Mouse (Mus musculus): ENCODE measurements around the gene Gpam. TPM values are rescaled to one million over a fixed set of nuclear protein-coding genes. Genes with fewer than 3 reads are reported as not detected.

Gene Gpam
- total RNA-seq, 2 experiments from 2014 or later: 47.2 to 52.6 TPM

DNA sequence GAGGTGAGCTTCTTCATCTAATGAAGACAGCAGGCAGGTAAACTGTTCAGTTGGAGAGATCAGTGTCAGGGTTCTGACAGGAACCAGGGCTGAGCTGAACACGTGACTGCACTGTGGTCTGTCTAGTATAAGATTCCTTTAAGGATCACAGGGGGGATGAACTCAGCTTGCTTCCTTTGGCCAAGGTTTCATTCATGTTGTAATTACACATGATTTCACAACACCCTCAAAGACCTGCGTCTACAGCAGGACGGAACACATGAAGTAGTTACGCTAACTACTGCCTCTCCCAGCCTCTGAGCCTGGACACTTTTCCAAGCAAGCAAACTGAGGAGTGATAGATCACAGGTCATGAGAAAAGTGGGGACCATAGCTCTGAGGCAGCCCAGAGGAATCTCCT, 11.5 kb downstream of the Gpam start:
- no peak for DNase-seq (ENCODE audit: low spot score in 2 of 2)
- intact Hi-C loops (cut with DNase I): no loop called here

DNA sequence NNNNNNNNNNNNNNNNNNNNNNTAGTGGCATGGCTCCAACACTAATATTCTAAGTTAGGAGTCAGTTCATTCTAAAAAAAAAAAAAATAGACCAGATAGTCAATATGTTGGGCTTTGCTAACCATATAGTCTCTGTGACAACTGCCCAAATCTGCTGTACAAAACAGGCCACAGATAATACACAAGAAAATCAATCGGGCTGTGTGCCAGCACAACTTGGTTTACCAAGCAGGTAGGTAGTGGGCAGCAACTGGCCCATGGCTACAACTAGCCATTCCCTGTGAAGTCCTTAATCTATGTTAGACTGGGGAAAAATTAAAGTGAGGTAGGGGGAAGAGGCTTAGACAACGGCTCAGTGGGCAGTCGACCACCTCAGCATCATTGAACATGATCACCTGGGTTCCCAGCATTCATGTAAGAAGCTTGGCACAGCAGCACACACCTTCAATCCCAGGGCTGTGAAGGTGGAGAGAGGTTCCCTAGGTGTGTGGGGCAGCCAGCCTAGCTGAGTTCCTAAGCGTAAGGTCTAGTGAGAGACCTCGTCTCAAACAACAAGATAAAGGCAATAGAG, 12.1 kb downstream of the Gpam start:
- intact Hi-C loops (cut with DNase I): no loop called here
- DNase-seq (ENCODE audit: low spot score in 2 of 2): no peak

DNA sequence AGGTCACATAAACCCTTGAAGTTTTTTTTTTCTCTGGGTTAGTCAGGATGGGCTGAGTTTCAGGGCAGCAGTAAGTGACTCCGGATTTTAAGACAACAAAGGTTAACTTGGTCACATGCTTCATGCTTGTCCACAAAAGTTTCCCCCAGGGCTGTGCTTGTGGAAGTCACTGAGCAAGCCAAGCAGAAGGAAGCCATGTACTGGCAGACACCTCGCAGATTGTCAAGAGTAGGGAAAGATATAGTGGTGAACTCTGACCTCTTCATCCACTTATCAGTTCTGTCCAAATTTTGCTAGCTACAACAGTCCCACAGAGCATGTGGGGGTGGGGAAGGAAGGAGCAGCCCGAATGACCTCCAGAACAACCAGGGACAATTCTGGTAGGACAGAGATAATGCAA, 19.1 kb downstream of the Gpam start:
- DNase-seq (ENCODE audit: low spot score in 2 of 2): no peak
- intact Hi-C loops (cut with DNase I): no loop called here

DNA sequence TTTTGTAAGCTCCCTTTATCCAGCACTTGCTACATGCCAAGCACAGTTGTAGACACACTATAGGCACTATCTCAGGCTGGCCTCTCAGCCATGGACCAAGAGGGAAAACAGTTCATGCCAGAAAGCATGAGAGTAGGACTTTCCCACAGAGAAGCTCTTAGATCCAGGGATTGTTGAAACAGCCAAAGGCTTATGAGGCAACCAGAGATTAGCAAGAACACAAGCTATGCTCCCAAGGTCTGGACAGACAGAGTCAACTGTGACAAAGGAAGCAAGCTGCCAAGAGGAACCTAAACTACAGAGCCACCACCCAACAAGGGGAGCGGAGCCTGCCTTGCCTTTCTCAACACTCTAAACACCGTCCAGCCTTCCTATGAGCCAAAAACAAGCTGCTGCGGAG, 21.1 kb downstream of the Gpam start:
- no peak for DNase-seq (ENCODE audit: low spot score in 2 of 2)
- intact Hi-C loops (cut with DNase I): no loop called here

DNA sequence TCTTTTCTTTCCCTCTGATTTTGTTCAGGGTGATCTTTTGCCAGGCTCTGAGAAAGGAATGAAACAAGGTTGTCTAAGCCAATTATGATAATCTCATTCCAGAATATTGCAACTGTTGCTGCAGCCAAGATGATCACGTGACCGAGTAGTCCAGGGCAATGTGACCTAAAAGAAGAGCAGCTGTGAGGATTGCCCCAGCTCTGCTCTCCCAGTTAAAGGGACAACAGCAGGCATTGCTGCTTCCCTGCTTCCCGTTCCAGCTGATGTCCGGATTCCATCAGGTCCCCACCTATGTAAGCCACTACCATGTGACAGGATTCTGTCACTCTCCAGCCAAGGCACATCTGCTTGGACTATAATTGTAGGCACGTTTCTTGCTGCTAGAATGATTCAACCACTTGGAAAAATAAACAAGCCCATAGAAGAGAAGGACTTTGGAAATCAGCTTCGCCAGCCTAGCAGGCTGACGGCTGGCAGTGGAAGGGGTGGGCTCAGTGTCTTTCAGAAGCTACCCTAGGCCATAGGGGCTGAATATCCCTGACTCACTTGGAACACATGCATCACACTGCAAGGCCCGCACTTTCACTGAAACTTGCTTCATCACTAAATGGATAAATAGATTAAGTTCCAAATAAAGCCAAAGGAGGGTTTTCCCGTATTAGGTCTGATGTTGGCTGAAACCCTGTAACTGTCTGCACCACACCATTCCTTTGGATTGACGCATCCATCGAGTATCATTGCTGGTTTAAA, 23.8 kb downstream of the Gpam start:
- peak; percentile 32 to 73 for DNase-seq (ENCODE audit: low spot score in 2 of 2)
- intact Hi-C loops (cut with DNase I): loop anchor here (1.0 kb wide), 1 partner anchor 20 kb away; no protein-coding TSS in a partner anchor

DNA sequence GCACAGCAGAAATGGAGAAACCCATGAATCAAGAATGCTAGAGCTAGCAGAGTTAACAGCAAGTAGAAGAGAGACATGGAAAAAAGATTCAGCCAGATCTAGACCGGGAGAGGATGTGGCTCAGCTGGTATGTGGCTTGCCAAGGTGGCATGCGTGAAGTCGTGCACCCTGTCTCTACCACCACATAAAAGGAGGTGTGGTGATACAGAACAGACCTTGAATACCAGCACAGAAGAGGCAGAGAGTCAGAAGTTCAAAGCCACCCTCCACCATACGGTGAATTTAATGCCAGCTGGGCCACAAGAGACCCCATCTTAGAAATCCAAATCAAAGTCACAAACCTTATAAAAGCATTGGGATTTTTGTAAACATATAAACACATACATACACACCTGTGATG, 25.4 kb downstream of the Gpam start:
- no peak for DNase-seq (ENCODE audit: low spot score in 2 of 2)
- intact Hi-C loops (cut with DNase I): no loop called here

DNA sequence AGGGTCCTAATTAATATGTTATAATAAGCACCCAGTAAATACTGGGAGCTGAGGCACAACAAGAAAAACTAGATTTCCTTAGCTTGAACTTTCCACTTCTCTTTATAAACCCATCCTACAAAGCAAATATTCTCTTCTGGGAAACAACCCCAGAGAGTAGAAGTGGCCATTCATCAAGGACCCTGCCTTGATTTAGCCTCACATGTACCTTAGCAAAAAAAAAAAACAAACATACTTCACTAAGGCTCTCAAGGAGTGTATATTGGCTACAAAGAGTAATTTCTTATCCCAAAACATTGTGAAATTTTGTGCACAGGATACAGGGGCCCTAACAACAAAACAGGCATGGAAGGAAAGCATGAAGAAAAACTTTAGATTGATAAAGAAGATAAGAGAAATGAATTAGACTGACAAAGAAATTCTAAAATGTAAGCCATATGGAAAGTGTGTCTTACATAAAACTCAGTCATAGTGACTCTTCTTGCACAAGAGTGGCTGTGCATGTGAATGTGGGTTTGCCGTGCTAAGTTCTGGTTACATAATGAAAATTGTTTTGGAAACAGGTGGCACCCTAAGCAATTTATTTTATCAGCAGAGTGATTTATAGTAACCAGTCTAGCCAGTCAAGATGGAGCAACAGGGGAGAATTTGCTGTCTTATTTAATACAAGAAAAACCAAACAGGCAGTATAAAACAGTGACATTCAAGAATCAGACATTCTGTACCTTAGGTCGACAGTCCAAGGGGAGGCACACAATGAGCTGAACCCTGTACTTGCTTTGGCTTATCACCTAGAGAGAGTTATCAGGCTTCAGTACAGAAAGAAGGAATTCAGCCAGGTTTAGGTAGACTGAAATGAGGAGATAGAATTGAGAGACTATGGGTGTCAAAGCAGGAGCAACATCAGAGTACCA, 26.6 kb downstream of the Gpam start:
- DNase-seq (ENCODE audit: low spot score in 2 of 2): no peak
- intact Hi-C loops (cut with DNase I): no loop called here

DNA sequence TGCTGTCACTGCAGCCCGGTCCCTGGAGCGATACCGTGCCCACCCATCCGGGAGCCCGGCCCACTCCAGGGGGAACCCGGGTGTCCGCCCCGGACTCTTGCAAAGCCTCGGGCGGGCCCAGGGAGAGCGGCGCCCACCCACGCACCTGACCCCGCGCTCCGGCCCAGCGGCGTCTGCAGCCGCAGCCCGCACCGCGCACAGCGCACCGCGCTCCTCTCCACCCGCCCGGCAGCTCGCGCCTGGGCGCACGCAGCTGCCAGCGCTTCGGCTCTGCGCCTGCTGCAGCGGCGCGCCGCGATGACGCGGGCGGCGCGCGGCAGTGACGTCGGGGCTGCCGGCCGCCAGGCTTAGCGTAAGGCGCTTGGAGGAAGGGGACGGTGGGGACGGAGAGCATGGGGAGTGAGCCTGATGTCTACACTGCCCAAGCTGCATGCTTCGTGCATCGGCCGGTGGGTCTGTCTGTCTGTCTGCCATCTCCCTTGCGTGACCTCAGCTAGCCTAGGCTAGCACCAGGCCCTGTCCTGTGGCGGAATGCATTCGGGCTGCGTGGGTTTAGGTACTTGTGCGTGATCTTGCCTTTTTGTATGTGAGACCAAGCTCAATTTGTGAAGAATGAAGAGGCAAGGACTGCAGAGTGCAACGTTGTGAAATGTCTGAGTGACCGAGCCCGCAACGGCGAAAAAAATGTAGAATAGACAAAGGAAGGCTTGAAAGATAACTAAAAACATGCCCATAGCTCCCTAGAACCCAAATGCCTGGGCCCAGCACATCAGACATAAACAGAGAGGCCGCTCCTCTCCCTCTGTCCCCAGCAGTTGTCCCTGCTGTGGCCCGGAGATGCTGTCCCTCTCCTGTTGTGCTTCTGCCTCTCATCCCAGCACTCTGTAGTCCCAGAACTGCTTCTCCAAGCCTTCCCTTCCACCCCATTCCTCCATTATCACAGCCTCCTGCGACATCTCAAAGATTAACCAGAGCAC, 27.6 kb downstream of the Gpam start:
- intact Hi-C loops (cut with DNase I): loop anchor here (2.0 to 10.0 kb wide), 2 partner anchors 99 to 215 kb away; partner anchors contain the start of genes Vti1a and Zdhhc6
- DNase-seq (ENCODE audit: low spot score in 2 of 2): peak; percentile 87 to 89

DNA sequence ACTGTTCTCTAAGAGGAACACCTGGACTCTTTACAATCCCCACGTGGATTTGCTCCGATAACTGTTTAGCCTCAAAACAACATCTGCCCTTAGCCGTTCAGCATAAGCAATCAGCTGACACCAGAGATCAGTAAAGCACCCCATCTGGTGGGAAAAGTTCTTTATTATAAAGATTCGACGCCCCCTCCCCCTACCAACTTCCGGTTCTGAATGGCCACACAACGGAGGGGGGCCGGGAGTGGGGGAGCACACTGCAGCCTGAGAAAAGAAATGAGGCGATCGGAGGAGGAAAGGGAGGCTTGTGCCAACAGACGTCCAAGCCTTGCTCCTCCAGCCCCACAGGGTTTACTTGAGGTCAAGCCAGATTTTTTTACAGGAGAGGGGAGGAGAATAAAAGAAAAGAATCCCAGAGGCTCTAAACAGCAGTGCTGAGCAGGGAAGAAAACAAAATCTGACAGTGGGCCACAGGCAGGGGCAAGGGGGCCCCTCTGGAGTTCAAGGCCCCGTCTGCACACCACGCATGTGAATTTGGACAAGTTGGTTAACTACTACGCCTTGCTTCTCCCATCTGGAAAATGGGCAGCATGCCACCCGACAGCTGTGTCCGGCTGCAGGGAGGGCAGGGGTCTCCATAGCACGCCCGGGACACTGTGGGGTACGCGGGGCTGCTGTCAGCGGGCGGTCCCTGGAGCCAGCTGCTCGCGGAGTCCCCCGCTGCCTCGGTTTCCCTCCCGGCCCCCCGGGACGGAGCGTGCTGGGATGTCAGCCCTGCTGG, 28.4 kb downstream of the Gpam start:
- peak in 1 of 2 experiments; percentile 40 for DNase-seq (ENCODE audit: low spot score in 2 of 2)
- intact Hi-C loops (cut with DNase I): loop anchor here (2.0 to 10.0 kb wide), 2 partner anchors 100 to 216 kb away; partner anchors contain the start of genes Vti1a and Zdhhc6

DNA sequence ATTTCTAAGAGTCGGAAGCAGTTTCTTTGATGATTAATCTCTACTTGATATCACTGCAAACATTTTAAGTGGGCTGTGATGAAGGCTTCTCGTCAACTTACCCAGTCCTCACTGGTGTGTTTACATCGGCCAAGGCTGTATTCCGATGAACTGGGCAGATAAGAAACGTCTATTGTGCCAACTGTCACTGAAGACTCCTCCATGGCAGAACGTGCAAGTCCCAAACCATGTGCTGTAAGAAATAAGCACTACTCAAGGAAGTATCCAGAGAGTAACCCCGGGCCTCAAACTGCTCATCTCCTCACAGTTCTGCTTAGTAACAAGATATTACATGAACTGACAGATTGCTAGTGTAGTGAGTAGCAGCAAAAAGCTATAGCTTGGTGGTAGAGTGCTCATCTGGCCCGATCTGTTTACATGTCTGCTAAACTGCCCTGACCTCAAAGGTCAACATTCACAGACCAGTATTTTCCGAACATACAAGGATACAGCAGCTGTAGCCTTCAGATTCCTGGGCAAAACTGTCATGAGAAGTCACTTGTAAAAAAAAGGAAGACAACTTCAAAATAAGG, 29.6 kb downstream of the Gpam start:
- intact Hi-C loops (cut with DNase I): loop anchor here (10.0 kb wide), 1 partner anchor 217 kb away; the partner anchor contains the start of genes Vti1a and Zdhhc6
- no peak for DNase-seq (ENCODE audit: low spot score in 2 of 2)

DNA sequence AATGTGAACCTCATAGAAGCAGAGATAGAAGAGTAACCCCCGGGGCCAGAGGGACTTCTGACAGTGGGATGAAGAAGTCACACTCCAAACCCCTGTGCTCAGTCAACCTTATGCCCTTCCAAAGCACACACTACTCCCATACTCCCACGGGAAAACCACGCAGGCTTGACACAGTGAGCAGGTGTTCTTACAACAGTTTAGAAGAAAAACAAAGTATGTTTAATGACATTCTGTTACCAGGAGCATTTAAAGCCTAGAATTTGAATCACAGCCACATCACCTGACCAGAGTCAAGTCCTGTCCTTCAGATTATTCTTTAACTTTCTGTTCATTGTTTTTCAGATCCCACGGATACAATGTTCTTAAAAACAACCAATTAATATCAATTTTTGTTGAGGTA, 30.4 kb downstream of the Gpam start:
- intact Hi-C loops (cut with DNase I): loop anchor here (10.0 kb wide), 1 partner anchor 218 kb away; the partner anchor contains the start of genes Vti1a and Zdhhc6
- no peak for DNase-seq (ENCODE audit: low spot score in 2 of 2)

DNA sequence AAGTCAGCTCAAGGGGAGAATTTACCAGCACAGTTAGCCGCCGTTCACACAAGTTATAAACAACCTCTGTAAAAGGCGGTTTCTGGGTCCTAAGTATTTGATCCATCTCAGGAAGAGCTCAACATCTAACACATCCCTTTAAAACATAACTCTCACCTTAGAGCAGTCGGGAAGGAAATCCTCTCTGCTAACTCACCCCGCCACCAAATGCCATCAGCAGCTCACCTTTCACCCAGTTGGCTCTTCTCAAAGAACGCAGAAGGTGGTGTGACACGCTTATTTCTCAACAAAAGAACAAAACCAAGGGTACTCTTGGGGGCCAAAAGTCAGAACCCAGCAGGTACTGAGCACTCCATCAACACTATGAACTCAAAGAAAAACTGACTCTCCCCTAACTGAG, 31.5 kb downstream of the Gpam start:
- DNase-seq (ENCODE audit: low spot score in 2 of 2): no peak
- intact Hi-C loops (cut with DNase I): loop anchor here (10.0 kb wide), 1 partner anchor 219 kb away; the partner anchor contains the start of genes Vti1a and Zdhhc6

DNA sequence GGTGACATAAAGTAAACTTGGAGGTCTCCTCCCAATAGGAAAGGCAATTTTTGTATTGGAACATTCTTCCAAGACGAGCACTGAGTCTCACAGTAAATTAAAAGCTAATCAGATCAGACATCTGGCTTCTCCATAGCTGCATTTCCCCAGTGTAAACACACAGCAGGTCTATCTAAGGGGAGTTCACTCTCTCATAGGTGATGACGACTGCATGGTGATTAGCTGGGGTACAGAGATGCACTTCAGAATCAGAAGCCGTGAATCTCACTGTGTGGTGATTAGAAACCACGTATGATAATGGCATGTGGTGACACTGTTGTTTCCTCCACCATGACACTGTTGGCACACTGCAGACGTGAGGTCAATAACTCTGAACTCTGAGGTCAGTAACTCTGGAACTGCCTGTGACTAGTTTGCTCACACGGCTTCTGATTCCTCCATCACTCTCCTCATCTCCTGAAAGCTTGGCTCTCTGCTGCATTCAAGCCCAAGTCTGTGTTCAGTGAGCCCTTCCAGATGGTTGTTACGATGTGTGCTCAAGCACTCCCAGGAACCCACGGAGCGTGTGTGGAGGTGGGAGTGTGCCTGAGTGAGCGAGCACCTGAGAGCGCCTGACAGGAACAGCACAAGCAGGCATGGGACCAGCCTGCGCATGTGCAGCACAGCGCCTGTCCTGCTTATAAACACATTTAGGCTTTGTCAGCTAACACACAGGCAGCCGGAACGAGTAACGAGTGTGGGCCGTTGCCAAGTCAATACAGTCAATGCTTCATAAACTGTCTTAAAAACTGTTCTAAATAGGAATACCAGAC, 35.2 kb downstream of the Gpam start:
- intact Hi-C loops (cut with DNase I): loop anchor here (10.0 kb wide), 1 partner anchor 223 kb away; the partner anchor contains the start of genes Vti1a and Zdhhc6
- DNase-seq (ENCODE audit: low spot score in 2 of 2): peak; percentile 55 to 71

DNA sequence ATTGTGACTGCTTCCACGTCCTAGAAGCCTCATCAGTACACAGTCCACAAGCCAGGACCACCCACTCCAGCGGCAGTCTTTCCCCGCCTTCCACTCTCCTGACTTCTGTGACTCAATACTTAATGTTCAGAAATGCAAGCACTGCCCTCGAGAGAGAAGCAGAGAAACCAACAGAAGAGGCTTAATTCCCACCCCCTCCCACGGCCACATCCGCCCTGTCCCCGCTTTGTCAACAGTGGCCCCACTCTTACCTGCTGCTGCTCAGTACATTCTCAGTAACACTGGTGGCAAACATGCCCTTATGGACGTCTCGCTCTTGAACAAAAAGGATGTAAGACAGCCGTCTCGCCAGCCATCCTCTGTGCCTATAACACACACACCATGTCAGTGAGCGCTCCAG, 36.2 kb downstream of the Gpam start:
- intact Hi-C loops (cut with DNase I): loop anchor here (10.0 kb wide), 1 partner anchor 224 kb away; the partner anchor contains the start of genes Vti1a and Zdhhc6
- DNase-seq (ENCODE audit: low spot score in 2 of 2): no peak

DNA sequence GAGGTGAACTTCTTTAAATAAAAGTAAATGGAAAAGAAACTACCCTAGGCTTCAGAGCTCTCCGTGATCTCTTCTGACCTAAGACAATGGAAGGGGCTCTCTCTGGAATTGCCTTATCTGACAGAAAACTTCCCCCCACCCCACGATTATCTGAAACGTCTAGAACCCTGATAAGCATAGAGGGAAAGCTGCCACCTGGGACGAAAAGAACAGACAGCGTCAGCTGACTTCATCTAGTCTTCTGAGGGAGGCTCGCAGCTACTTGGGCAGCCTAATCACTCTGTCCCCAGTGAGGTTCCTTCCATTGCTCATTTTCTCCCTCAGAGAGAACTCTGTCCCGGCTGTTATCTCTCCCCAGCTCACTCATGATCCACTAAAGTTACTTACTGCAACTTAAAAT, 36.9 kb downstream of the Gpam start:
- no peak for DNase-seq (ENCODE audit: low spot score in 2 of 2)
- intact Hi-C loops (cut with DNase I): loop anchor here (10.0 kb wide), 1 partner anchor 225 kb away; the partner anchor contains the start of genes Vti1a and Zdhhc6

DNA sequence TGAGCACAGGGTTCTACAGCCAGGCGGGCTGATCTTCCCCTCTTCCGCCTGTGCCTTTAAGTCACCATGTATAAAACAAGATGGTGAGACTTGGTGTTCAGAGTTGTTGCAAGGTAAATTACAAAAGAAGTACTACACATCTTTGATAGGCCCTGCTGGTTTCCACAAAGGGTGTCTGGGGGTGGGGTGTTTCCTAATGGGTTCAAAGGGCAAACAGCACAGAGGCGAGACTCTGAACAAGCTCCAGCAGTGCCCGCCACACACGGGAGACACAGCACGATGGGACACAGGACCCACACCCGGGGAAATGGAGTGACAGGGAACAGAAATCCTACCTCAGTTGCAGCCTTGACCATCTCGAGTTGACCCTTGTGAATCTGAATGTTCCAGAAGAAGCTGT, 39.3 kb downstream of the Gpam start:
- intact Hi-C loops (cut with DNase I): loop anchor here (10.0 kb wide), 1 partner anchor 1443 kb away; no protein-coding TSS in a partner anchor
- DNase-seq (ENCODE audit: low spot score in 2 of 2): no peak

DNA sequence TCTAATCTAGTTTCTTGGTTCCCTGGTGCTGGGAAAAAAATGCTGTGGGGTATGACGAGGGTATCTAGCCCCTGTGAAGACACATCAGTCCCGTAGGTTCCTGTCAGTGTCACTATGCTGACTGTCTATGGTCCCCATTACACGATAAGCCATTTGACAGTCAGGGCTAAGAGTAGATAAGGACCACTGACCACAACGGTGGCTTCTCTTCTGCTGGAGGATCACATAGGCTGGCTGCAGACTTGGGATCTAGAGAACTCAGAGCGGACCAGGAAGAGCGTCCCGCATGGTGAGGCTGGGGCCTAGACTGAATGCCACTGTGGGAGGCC, 41.2 kb downstream of the Gpam start:
- intact Hi-C loops (cut with DNase I): loop anchor here (10.0 kb wide), 1 partner anchor 1441 kb away; no protein-coding TSS in a partner anchor
- DNase-seq (ENCODE audit: low spot score in 2 of 2): no peak
